Mouse (Mus musculus) ovary, postnatal 10 days (tissue): ENCODE measurements around the gene Jup.
"Not testable (repeated sequence)": the region's sequence is repeated elsewhere in the genome, so short reads cannot be mapped to it uniquely, and the experiment has no call there.

Source experiments
- DNase-seq: peaks from one replicate; pipeline ENCODE4 v3.0.0; 2022; ENCODE audit warnings: low spot score

The Jup gene

DNA sequence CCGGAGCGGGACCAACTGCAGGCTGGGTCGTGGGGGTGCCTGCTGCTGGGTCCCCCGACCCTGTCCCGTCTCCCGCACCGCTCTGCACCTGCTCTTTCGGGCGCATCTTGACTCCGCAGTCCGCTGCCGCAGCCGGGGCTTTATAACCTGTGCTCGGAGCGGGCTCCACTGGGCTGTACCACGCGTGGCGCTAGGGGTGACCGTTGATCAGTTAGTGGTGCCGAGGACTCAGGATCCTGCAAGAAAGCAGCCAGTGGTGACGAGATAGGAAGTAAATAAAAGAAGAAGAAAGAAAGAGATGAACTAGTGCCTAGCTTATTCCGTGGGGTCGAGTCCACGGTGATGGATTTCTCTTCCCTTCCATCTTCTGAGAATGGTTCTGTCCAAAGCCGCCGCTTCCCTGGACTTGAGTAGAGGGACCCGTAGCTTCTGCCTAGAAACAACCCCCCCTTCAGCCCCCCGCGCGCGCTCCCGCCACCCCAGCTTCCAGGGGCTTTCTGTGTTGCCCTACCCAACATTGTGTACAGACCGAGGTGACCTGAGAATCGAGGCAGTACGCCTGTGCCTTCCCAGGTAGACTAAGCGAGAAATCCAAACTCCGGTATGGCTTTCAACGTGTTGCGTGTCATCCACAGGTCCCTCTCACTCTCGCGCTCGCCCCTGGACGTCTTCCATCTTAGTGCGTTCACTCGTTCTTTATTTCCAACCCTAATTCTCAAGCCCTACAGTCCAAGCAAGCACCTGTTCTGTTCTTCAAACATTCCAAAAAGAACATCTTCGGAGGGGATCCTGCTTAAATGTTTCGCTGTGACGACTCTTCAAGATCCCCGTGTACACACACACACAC lies 41.4 kb downstream of the Jup start, which contains the start of gene Hap1:
TSS of gene Hap1 (minus strand) at position 157 of the 847 bp plus-strand sequence.
- peak; percentile 46 for DNase-seq

- DNase-seq: no peak
Measured at GRCm38 (mm10) chr11:100355151-100355951, 42.2 kb downstream of the Jup start.

- no peak for DNase-seq
Measured at GRCm38 (mm10) chr11:100352076-100352857, 45.3 kb downstream of the Jup start.

DNA sequence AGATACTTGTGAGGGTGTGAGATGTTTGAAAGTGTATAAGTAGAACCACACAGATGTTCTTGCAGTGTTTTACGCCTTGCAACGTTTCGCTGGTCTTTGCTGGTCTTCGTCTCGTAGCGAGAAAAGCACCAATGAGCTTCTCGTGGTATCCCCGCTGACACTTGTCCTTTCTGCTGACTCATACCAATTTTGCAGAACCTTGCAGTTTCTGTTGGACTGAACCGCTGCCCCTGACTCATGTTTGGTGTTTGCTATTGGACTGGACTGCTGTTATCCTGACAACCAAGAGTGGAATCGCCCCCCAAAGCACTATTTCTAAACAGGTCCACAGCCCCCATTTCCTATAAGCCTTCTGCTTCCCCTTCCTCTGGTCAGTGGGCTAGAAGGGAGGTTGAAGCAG lies 53.3 kb downstream of the Jup start:
- no peak for DNase-seq

DNA sequence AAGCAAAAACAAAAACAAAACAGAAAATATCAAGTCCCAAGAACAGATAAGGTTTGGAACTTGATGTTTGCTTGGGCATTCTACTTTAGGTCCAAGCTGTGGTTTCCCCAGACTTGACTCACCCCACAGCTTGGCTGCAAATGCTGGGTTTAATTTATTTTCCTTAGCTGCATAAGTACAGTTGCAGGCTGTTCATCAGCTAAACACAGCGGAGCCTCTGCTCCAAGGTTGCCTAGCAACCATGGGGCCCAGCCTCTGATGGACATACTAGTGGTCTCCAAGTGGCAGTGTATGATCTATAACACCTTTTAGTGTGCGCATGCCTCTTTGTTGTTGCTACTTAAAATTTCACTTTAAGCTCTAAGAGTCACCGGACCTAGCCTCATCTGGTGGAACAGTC lies 61.8 kb downstream of the Jup start:
- no peak for DNase-seq

DNA sequence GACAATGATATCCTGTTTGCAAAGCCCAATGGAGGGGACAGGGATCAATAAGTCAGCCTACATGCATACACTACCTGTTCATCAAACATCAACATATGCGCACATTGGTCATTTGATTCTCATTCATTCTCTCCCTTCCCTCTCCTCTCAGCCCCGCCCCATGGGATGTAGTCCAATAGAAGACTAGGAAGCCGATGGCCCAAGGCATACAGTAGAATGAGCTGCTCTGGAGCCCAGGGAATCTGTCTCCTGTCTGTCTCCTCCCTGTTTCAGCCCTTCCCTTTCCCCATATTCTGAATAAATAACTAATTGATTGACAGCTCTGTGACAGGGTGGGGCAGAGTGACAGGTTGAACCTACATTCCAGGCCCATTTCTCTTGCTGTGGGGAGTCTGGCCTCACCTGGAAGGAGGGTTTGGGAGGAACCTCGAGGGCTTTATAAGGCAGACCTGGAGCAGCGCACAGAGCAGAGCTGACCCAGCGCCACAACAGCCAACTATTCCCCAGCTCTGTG lies 63.6 kb downstream of the Jup start, which contains the start of gene Gast:
TSS of gene Gast (plus strand) at position 464 of the 514 bp plus-strand sequence.
- no peak for DNase-seq

GRCm38 (mm10) chr11:100332766-100333515 lies 64.6 kb downstream of the Jup start:
- no peak for DNase-seq

DNA sequence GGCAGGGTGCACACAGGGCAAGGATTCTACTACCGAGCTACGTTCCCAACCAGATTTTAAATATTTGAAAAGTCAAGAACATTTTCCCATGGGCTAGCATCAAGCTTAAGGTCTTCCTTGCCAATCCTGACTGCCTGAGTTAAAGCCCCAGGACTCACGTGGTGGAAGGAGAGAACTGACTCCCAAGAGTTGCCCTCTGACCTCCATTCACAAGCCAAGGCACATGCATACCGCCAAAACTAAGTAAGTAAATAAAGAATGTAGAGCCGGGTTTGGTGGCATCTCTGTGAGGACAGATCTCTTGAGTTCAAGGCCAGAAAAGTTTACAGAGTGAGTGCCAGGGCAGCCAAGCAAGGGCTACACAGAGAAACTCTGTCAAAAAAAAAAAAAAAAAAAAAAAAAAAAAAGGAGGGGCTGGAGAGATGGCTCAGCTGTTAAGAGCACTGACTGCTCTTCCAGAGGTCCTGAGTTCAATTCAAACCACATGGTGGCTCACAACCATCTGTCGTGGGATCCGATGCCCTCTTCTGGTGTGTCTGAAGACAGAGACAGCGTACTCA lies 66.7 kb downstream of the Jup start:
- DNase-seq: not testable (repeated sequence)

DNA sequence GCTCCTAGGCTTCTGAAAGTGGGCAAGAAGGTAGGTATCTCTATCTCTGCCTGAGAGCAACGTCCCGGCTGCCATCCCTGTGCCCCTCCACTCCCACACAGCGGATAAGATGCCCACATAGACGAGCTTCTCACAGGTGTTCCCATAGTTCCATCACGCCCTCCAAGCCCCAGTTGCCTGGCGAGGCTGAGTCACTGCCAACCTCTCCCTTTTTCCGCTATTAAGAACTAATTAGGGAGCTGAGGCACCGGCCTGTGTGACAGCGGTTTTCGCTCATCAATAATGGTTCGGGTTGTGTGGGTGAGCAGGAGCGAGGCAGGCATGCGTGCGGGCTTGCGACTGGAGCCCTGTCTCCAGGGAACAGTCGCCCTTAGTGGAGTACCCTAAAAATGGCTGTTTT lies 67.3 kb downstream of the Jup start:
- no peak for DNase-seq

GRCm38 (mm10) chr11:100327761-100328160 lies 69.8 kb downstream of the Jup start:
- DNase-seq: no peak

- no peak for DNase-seq
Measured at GRCm38 (mm10) chr11:100327316-100327715, 70.2 kb downstream of the Jup start.

DNA sequence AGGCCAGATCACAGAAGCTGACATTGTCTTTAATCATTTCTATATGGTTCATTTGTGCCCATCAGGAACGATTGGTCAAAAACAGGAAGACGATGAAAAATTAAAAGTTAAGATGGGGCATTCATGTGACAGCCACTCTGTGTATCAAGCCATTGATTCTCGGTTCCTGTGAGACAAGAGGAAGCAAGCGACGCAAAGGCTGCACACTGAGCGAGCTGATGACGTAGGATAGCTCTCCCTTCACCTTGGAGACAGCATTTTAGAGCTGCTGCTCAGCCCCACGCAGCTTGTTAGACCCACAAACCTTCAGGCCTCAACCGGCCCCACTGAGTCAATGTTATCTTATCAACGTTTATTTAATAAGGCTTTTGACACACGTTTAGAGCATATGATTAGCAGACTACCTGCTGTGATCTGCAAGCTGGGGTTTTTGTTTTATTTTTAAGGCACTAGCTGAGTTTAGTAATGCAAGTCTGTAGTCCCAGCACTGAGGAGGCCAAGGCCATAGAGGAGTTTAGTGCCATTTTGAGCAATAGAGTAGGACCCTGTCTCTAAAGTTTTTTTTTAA lies 72.4 kb downstream of the Jup start:
- DNase-seq: no peak

DNA sequence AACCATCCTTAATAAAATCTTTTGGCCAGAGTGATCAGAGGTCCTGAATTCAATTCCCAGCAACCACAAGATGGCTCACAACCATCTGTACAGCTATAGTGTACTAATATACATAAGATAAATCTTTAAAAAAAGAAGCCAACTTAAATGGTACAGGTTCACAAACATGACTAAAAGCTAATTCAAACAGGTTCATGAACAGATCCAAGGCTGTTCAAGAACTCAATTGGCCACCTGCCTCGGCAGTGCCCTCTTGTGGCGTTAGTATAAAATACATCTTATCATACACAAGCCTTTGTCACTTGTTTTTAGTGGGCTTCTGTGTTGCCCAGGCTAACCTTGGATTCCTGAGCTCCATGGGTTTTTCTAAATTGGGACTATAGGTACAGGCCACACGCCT lies 74.0 kb downstream of the Jup start:
- no peak for DNase-seq

- DNase-seq: no peak
Measured at GRCm38 (mm10) chr11:100322591-100323258, 74.8 kb downstream of the Jup start.

GRCm38 (mm10) chr11:100321479-100322305 lies 75.9 kb downstream of the Jup start:
- DNase-seq: not testable (repeated sequence)

DNA sequence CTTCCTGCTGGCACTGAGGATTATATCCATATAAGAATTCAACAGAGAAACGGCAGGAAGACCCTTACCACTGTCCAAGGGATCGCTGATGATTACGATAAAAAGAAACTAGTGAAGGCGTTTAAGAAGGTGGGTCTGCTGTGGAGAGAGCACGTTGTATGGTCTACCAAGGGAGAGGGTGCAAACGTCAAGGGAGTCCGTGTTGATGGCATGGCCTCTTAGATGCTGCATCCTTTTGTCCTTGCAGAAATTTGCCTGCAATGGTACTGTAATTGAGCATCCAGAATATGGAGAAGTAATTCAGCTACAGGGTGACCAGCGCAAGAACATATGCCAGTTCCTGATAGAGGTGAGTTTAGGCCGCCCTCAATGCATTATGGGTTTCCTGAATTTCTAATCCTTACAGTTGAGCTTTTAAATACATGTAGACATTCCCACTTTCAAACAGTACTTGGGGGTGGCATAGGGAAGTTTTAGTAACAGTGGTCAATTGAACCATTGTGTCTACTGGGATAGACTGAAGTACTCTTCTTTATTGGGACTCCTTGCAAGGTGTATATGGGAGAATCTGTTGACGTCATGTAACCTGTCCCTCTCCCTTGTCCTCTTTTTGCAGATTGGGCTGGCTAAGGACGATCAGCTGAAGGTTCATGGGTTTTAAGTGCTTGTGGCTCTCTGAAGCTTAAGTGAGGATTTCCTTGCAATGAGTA lies 76.7 kb downstream of the Jup start:
- not testable (repeated sequence) for DNase-seq

DNA sequence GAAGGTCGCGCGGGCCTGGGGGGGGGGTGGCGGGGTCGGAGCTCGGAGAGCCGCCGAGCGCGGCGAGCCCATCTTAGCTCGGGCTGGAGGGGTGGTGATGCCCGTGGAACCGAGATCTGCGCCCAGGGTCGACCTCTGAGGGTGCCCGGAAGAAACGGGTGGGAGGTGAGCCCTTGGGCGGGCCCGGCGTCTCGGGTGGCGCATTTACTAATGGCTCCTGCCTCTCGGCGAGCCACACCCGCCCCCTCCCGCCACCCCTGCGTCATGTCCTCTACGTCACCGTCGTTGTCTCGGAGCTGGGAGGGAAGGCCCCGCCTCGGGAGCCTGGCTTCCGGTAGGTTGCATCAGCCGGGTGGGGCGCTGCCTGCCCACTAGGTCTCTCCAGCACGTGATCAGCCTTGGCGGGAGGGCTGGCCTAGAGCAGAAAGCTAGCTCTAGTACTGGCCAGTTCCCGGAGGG lies 77.4 kb downstream of the Jup start:
- peak; percentile 80 for DNase-seq

DNA sequence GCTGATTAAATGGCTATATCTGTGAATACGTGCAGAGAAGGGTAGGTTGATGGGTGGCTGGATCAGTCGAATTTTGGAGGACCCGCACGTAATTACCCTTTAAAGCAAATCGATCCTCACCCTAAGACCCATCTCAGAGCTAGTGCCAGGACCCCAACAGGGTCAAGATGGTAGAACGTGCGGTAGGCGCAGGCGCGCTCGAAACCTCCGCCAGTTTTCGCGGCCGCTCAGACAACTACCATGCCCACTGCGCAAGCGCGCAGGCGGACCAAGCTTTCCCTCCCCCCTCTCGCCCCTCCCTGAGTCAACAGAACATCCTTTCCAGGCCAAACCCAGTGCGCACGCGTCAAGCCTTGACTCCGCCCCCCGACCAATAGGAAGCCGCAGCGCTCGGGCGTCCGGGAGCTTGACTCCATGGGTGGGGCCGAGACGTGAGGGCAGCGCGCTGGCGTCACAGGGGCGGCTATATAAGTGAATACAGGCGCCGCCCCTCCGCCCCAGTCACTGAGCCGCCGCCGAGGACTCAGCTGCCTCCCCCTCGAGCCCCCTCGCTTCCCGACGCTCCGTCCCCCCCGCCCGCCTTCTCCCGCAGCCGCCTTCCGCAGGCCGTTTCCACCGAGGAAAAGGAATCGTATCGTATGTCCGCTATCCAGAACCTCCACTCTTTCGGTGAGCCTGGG lies 77.9 kb downstream of the Jup start, which contains the start of gene Eif1:
TSS of gene Eif1 (plus strand) at position 394 of the 680 bp plus-strand sequence.
- DNase-seq: peak; percentile 99
